Mouse (Mus musculus): ENCODE measurements around the gene Lrig1.

DNA sequence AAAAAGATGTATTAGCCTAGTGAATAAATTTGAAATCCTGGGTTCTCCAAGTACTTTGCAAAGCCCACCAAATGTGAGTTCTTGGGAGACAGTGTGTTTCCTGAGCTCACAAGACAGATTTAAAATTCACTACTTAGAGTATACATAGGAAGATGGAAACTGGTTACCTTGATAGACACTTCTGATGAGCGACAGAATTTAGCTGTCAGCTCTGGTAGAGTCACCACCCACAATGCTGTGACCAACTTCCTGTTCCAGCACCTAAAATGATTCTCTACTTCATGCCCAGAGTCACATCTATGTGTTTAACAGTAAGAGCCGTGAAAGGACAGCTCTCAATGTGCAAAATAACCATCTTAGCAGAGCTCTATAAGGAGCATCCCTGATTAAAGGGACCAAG, 27.5 kb downstream of the Lrig1 start:
- TF ChIP-seq POLR2A (IDR thresholded peaks at IDR 0.05; ENCODE audit: low read depth, low read length) (no peak), CTCF (IDR thresholded peaks at IDR 0.05; ENCODE audit: borderline replicate concordance, insufficient read depth, low read length) (no peak)
